Mouse (Mus musculus): ENCODE measurements around the gene Tcf7l1.
A peak's percentile ranks its signal among the peaks of the same experiment; 100 is the strongest.

The Tcf7l1 gene

DNA sequence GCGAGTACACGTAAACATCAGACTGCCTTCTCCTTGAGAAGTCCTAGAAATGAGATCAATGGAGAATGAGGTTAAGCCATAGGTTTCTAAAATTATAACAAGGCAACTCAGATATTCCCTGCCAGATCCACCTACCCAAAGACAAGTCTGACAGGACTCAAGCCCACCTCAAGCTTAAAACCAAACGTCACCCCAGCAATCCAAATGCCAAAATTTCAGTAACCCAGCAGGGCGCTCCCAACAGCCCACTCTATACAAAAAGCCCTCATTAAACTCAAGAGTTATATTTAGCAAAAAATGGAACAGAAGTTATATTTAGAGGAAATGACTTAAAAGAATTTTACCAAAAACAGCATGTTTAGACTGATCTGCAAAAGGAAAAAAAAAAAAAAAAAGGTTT is 5.3 kb downstream of the Tcf7l1 start:
- DNase-seq, result peak; percentile 10

DNA sequence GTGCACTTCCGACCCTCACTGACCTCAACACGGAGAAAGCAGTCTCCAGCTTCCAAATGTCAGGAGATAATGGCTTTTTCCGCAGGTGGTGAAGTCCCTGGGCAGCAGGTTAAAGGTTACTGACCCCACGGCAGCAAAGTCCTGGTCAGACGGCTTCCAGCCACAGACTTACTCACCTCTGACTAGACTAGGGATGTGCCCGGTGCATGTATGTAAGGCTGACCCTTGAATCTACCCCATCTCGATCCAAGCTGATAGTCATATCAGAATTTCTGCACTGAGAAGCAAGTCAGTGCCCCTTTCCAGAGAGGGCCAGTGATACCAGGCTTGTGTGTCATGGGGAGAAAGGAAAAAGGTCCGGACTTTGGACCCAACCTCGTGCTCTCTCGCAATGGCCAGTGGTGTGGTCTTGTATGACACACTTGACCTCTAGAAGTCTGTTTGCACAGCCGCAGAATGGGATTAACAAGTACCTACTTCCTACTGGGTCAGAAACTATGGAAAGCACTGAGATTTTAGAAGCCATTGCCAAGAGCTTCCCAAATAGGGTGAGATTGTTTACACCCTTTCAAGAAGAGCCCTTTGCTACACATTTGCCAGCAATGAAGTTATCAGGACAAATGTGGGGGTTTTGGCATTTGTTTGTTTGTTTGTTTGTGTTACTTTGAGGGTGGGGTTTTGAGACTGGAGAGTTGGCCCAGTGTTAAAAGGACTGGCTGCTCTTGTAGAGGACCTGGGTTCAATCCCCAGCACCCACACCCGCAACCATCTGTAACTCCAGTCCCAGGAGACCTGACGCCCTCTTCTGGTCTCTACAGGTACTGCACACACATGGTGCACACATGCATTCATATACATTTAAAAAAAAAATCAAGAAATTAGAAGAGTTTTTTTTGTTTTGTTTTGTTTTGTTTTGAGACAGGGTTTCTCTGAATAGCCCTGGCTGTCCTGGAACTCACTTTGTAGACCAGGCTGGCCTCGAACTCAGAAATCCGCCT is 10.0 kb downstream of the Tcf7l1 start:
- no peak for DNase-seq

DNA sequence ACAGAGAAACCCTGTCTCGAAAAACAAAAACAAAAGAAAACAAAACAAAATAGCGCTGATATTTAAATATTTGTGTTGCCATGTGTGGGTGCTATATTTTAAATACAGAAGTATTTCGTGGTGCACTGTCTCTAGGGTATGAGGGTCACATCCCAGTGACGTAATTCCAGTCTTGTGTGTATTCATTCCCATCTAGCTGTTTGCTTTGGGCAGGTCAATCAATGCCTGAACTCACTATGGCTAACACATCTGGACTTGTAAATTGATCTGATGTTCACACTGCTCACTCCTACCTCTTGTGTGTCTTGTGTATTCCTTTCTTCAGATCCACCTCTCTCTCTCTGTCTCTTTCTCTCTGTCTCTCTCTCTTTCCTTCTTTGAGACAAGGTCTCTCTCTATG is 11.8 kb downstream of the Tcf7l1 start:
- DNase-seq, result no peak

DNA sequence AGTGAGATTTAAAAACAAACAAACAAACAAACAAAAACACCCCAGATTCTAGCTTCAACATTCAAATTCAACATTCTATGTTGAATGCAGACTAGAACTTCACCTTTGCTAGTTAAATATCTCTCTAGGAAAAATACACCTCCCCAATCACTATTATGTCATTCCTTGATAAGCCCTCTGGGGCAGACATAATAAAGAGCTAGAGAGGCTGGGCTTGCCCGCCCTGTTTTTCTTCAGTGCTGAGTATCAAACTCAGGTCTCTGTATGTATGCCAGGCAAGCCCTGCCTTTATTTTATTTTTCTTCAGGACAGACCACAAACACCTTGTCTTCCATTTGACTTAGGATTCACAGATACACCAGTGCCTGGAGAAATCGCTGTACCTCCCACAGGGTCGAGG is 14.8 kb downstream of the Tcf7l1 start:
- DNase-seq, result no peak

DNA sequence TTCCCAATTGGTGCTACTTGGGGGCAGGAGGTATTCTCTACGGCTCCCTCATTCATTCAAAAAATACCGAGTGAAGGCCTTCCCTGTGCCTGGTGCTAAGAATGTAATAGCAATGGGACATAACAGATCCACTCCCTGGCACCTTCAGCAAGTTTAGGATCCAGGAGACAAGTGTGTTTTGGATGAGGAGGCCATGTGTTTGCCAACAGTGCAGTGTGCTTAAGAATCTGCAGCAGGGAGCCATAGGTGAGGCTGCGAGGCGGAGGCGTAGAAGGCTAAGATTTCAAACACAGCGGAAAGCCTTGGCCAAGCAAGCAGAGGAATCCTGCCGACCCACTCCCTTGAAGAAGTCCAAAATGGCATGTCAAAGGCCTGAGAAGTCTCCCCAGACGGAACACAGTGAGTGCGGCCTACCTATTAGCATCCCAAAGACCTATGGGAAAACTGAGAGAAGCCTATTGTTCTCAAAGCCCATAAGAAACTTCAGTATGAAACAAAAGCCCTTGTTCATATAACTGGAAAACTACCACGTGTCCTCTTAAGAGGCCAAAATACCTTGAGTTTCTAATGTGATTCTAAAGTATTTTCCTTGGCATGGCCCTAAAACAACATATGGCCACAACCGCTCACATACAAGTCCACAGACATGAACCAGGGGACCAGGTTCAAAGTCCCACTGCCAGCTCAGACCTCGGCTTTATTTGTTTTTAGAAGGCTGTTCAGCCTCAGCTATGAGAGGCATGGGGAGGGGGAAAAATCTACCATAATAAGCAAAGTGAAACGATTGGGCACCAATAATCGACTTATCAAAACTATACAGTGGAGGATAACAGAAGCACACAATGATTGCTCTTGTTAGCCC is 18.9 kb downstream of the Tcf7l1 start:
- no peak for DNase-seq

DNA sequence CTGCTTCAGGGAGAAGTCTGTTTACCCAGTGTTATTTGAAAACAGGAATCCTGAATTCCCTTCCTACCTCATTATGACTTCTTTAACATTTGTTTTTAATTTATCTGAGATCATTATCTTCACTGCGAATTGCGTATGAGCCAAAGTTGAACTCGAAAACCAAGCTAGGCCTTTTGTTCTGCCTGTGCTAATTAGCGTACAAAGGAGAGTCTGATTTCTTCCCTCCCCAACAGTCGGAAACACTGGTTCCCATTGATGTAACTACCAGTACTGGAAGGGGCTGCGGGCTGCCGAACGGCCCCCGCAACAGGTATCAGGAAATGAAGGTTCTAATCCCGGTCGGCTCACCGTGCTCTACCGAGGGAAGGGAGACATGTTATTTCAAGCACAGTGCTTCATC is 19.7 kb downstream of the Tcf7l1 start:
- DNase-seq, result no peak

GRCm38 (mm10) chr6:72768804-72769203 is 20.2 kb downstream of the Tcf7l1 start:
- peak; percentile 14 for DNase-seq

DNA sequence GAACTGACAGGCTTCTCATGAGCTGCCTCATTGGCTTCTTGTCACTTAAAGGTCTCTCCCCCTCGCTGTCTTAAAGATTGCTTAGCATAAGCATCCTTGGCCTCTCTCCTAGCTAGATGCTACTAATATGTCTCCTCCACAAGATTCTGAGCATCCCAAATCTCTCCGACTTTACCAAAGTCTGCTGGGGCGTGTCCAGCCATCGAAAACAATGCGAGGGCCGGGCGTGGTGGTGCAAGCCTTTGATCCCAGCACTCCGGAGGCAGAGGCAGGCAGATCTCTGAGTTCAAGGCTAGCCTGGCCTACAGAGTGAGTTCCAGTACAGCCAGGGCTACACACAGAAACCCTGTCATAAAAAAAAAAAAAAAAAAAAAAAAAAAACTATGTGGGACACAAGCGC is 21.0 kb downstream of the Tcf7l1 start:
- no peak for DNase-seq

DNA sequence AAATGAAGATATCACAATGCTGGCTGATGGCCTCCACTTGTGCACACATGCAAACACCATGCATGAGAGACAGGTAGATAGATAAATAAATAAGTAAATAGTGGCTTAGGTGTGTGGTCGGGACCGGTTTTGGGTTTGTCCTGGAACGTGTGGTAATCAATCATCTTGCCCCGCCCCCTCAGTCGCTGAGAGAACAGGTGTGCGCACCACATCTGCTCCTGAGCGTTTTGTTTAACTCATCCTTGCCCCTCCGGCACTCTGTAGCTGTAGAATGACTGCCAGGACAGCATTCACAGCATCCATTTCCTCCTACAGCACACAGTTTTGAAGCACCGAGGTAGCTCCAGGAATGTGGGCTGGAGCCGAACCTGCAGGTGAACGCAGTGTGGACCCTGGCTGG is 25.4 kb downstream of the Tcf7l1 start:
- no peak for DNase-seq

GRCm38 (mm10) chr6:72761645-72762044 is 27.4 kb downstream of the Tcf7l1 start:
- DNase-seq, result no peak

GRCm38 (mm10) chr6:72758239-72759017 is 30.6 kb downstream of the Tcf7l1 start:
- no peak for DNase-seq

GRCm38 (mm10) chr6:72755267-72755889 is 33.7 kb downstream of the Tcf7l1 start:
- DNase-seq, result no peak

GRCm38 (mm10) chr6:72754215-72754614 is 34.8 kb downstream of the Tcf7l1 start:
- no peak for DNase-seq

DNA sequence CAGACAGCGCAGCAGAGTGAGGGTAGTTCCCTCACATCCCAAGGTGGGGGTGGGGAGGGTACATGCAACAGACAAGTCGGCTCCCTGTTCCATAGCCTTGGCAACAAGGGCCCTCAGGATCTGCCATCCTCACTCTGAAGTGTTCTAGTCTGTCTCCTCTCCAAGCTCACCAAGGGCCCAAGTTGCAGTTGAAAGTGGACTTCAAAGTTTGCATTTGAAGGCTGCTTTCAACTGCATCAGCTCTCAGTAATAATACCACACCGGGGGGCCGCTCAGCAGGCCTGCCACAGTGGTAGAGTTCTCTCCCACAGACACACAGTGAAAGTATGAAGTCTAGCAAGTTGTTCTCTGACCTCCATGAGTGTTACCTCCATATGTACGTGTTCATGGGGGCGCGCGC is 35.3 kb downstream of the Tcf7l1 start:
- no peak for DNase-seq

DNA sequence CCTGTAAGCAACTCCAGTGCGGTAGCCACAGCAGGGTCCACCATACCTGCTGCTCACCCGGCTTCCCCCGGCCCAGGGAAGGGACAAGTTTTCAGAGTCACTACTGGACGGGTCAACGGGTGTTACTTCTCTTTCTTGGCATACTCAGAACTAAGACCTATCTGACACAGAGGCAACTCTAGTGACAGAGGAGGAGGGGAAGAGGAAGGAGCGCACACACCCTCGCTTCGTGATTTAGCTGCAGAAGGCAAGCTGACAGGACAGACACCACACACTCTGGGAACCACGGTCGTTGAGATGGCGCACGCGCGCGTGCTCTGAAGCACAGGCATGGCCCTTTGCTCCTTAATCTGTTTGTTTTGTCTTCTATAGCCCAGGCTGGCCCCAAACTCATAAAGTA is 36.2 kb downstream of the Tcf7l1 start:
- DNase-seq, result no peak

- no peak for DNase-seq
Measured at GRCm38 (mm10) chr6:72751210-72751609, 37.8 kb downstream of the Tcf7l1 start.

DNA sequence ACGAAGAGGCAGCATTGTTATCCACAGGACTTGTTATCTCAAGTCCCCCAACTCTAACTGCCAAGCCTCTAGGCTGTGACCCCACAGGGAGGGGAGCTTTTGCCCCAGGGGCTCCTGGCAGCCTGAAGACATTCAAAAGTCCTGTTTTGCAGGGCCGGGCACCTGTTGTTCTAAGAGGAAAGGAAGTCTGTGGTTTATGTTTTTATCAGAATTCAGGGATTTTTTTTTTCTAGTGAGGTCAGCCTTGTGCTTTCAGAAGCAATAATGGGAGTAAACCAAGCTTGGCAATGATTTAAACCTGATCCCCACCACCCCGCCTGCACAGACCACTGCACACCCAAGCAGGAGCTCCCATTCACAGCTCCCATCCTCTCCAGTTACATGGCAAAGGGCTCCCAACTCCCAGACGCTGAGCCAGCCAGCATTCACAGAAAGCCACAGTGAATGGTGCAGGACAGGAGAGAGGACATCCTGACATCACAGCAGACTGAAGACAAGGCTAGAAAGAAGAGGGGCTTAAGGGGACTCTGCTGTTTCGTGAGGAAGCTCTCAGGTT is 40.1 kb downstream of the Tcf7l1 start:
- DNase-seq, result no peak

GRCm38 (mm10) chr6:72748421-72748820 is 40.6 kb downstream of the Tcf7l1 start:
- DNase-seq, result no peak

DNA sequence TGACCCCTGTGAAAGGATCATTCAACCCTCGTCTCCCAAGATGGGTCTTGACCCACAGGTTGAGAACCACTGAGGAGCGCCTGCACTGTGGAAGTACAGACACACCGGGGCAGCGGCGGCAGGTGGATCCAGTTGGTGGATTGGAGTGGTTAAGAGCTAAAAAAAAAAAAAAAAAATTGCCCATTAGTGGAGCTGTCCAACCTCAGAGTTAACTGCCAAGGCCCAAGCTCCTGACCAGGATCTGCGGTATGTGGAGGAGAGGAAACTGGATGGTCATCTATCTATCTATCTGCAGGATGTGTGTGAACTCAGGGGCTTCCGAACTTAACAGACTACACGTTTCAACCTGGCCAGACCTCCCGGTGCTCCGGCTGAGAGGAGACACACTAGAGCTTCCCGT is 41.2 kb downstream of the Tcf7l1 start:
- DNase-seq, result no peak

DNA sequence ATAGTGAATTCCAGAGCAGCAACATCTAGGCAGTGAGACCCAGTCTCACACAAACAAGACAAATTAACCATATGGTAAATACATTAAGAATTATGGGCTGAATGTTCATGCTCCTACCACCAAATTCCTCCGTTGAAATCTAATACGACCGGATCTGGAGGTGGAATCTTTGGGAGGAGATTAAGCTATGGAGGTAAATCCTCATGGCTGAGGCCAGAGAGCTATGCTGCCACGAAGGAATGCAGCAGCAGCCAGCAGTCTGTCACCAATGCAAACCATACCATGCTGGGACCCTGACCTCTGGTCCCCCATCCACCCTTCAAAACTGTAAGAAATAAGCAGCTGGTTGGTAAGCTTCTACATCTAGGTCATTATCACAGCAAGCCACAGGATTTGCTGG is 41.9 kb downstream of the Tcf7l1 start:
- DNase-seq, result no peak

- DNase-seq, result no peak
Measured at GRCm38 (mm10) chr6:72745781-72746180, 43.3 kb downstream of the Tcf7l1 start.

DNA sequence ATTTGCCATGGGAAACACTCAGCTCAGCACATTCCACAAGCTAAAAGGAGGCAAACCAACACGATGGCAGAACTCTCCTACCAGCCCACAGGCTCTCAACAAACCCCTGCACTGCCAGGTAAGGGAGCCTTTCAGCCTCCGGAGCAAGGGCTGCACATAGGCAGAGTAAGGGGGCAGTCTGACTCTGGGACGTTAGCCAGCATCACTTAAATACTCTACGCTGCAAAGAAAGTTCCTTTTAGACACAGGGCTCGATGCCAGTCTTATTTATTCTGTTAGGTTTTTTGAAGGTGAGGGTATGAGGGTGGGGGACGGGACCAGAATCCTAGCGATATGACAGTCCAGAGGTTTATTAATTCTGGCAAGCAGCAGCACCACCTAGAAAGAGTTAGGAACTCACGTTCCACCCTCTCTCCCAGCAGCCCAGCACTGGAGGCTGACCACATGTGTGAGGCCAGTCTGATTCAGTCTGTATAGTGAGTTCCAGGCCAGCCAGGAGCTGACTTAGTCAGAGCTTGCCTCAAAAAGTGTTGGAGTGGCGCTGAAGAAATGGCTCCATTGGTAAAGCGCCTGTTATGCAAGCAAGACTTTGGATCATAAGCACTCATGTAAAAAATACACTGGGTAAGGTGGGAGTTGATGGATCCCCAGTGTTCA is 44.8 kb downstream of the Tcf7l1 start:
- no peak for DNase-seq

All from right cerebral cortex, adult 18-20 months (tissue).